Mouse (Mus musculus): ENCODE results near the gene Adgrg3.
A peak's percentile ranks its signal among the peaks of the same experiment; 100 is the strongest.

Gene Adgrg3

DNA sequence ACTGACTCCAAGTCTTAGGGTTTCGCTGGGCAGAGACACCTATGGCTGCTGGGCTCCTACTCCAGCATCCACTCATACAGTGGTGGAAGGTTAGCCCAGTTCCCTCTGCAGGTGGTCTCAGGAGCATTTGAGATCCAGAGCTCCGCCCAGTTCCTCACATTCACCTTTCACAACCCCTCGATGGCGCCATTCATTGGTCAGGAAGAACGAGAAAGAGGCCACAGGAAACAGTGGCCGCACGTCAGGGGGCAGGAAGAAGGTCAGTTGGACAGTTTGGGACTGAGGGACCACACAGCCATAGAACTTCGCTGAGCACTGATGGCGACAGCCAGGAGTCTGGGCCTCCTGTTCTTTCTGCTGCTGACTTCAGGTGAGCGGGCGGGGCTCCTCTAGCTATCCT, at the start of gene Adgrg3:
TSS of gene Adgrg3 (plus strand) at position 242 of the 400 bp plus-strand sequence.
- no peak for DNase-seq

DNA sequence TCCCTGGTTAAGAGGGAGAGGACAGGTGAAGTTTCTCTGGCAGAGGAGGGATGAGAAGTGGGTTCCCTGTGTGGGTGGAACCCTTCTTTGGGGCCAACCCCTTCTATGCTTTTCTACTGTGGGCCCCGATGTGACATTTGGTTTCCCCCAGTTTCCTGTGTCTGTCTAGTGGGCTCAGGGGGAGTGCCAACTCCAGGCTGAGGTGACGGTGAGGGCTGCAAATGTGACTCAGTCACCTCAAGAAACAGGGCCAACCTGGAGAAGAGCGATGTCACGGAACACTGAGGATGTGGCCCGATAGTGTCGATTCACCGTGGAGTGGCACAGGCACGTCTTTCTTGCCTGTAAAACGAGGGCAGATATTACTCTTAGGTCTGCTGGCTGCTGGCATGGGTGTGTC, 44.2 kb upstream of the Adgrg3 start:
- no peak for DNase-seq

GRCm38 (mm10) chr8:94973786-94974185, 43.7 kb upstream of the Adgrg3 start:
- DNase-seq: no peak

GRCm38 (mm10) chr8:94974467-94975165, 42.9 kb upstream of the Adgrg3 start, which contains the start of gene Adgrg1:
Gene Adgrg1 (plus strand): TSS chr8:94974751.
- DNase-seq: no peak

DNA sequence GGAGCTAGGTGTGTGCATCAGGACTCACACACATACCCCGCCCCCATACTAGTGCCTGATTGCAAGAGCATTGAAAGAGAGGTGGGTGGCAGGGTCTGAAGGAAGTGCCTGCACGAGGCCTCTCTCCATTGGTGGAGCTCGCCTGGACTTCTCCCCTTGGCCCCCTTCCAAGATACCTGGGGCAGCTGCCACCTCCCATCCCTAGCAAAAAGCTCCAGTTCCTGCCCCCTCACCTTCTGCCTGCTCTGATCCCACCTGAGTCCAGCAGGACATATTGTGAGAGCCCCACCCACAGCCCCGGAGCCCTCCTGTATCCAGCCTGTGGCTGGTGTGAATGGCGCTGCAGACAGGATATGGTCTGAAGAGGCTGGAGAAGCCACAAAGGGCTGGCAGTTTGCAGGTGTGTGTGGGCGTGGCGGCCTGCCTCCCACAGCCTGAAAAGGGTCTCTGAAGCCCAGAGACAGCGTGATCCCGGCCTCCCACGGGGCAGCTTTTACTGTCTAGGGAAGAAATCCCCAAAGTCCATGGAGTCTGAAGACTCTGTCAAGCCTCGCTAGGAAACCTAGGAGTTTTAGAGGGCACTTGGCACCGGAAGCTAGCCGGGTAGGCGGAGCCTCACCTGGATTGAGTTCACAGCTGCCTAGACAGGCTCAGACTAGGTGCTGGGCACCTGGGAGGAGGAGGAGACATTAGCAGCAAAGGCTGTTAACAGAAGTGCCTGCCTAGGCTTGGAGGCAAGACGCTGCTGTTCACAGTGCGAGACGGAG, 40.7 kb upstream of the Adgrg3 start:
- peak; percentile 68 for DNase-seq

DNA sequence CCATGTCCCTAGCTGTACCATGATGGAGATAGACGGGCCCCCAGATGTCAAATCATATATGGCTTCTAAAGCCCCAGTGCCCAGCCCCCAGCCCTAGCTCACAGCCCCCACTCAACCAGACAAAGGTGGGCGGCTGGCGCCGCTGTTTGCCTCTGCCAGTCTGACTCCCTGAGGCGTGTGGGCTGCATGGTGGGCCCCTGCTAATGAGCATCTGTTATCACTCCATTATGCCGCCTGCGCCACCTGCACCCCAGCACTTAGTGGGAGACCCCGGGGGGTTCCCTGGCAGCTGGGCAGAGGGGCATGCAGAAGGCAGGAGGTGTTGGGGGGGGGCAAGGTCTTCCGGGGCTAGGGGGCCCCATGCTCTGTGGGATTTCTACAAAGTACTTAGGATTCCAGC, 39.4 kb upstream of the Adgrg3 start:
- DNase-seq: no peak

- DNase-seq: no peak
Measured at GRCm38 (mm10) chr8:94978593-94979319, 38.7 kb upstream of the Adgrg3 start.

DNA sequence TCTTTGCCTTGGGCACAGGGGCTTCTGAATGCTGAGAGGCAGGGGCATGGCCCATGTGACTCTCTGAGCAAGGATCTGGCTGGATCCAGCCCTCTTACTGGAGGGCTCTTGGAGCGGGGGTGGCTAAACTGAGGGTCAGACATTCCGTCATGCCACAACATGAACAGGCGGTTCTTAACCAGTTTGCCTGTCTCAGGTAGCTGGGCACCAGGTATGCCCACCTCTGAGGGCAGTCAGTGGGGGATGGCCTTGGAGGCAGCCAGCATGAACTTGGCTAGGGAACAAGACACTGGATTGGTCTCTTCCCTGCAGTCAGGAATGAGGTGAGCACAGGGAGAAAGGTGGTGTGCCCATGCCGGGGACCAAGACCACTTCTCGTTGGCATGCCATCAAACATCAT, 37.3 kb upstream of the Adgrg3 start:
- no peak for DNase-seq

DNA sequence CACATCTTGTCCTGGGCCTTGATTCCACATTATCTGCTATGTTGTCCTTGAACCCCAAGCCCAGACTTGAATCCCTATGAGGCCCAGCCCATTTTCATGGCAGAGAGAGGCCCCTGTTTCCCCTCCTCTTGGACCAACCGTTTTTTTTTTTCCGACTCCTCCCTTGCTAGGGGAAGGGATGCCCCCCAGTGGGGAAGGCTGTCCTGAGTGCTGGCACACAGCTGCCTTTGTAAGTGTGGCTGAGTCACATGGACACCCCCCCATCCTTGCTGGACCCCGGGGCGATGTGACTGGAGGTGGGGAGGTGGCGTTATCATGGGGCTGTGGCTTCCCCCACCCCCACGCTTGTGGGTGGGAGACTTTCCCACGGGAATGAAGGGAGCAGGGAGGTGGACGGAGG, 36.5 kb upstream of the Adgrg3 start:
- DNase-seq: no peak

- no peak for DNase-seq
Measured at GRCm38 (mm10) chr8:94981848-94982247, 35.6 kb upstream of the Adgrg3 start.

- no peak for DNase-seq
Measured at GRCm38 (mm10) chr8:94983146-94983545, 34.3 kb upstream of the Adgrg3 start.

GRCm38 (mm10) chr8:94983881-94984516, 33.5 kb upstream of the Adgrg3 start:
- DNase-seq: peak; percentile 68

DNA sequence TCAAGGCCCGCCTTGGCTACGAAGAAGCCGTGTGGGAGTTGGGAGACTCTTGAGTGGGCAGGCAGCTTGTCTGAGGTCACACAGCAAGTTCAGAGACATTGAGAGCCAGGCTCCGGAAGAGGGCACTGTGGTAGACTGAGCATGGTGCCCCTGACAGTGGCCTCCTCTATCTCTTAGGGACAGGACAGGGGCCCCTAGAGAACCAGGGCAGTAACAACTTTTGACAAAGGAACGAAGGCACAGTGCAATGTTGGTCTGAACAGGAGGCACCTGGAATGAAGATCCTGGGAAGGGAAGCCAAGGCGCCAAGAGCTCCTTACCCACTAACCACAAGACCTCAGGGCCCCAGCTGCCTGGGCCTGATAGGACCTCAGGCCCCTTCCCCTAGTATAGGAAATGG, 32.5 kb upstream of the Adgrg3 start:
- DNase-seq: no peak

GRCm38 (mm10) chr8:94986676-94987075, 30.8 kb upstream of the Adgrg3 start:
- no peak for DNase-seq

GRCm38 (mm10) chr8:94987553-94987952, 29.9 kb upstream of the Adgrg3 start:
- no peak for DNase-seq

DNA sequence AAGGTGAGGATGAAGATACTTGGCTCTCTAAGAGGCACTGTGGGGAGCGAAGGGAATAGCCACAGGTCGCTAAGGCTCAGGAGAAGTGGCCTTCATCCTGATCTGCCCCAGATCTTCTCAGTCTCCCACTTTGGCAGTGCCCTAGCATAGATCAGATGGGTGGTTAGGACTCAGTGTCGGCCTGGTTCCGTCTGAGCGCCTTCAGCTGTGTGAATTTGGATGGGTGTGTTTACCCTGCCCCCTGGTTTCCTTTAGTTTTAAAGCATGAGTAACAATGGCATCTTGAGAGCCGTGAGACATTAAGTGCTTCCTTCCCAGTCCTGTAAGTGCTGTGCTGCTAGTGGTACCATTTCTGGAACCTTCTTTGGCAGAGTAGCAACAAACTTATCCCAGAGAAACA, 28.9 kb upstream of the Adgrg3 start:
- no peak for DNase-seq

DNA sequence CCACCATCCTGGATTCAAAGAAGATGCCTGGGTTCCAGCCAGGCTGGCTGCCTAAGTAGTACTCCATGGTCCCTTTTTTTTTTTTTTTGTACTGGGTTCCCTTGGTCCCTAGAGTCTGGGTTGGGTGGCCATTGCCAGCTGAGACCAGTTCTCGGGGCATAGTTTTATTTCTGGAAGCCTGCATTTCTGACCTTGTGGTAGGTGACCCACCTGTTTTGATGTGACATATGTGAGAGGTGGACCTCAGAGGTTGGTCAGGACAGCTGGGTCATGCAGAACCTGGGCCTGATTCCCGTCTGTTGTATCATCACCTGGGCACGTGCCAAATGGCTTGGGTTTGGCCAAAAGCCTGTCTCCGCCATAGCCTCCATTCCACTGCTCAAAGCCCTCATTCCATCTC, 27.8 kb upstream of the Adgrg3 start:
- DNase-seq: no peak

DNA sequence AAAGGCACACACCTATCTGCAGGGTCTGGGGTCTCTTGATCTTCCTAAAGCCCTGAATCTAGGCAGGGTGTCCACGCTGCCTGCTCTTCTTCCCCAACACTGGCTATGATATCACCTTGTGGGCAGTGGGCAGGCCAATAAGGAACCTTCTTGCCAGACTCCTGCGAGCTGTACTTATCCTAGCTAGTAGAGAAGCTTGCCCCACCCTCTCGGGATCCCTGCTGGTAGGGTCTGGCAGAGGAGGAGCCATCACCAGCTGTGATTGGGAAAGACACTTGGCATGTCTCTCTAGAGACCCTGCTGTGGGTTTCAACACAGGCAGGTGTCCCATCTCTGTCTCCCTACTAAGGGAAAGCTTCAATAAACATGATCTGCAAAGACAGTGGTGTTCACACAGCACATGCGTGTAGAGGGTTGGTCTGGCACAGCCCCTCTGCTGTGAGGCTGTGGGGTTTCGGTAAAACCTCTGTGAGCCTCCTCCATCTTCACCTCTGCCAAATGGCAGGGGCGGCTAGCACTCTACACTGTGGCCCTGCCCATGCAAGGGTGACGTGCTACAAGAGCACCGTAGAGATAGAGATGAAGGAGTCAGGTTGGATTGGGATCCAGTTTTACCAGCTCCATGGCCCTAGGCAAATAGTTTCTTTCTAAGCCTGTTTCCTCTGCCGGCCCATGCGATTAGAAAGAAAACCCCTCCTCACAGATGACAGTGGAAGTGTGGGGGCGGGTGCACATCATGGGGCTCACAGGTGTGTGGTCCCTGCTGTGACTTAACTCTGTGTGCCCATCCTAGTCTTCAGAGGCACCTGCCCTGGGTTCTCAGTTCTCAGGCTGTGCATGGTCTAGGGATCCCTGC, 26.7 kb upstream of the Adgrg3 start:
- DNase-seq: no peak

DNA sequence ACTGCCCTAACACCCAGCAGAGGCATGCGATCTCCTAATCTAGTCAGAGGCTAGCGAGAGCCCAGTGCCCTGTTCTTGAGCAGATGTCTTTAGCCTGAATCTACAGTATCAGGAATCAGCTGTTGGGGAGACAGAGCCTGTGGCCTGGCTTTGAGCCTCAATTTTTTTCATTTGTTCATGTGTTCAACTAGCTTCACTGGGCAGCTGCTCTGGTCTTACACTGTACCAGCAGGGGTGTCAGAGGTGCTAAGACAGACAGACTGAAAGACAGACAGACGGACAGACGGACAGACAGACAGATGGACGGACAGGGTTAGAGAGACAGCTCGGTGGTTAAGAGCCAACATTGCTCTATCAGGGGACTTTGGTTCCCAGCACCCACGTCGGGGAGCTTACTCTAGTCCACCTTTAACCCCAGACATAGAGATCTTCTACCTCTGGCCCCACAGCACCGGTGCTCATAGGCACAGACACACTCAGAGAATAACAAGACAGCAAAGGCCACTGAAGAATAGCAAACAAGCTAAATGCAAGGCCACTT, 26.0 kb upstream of the Adgrg3 start:
- no peak for DNase-seq

GRCm38 (mm10) chr8:94992010-94992409, 25.5 kb upstream of the Adgrg3 start:
- DNase-seq: no peak

GRCm38 (mm10) chr8:94992534-94992933, 25.0 kb upstream of the Adgrg3 start:
- DNase-seq: peak; percentile 72

All from lung, postnatal 10 days (tissue).